Mouse (Mus musculus): ENCODE data around the gene Gm28308.
A peak's percentile ranks its signal among the peaks of the same experiment; 100 is the strongest.

Gene Gm28308

GRCm38 (mm10) chr6:52183311-52184080 lies 29.6 kb downstream of the Gm28308 start:
- no peak for DNase-seq (ENCODE audit: low read depth, low spot score)

- no peak for DNase-seq (ENCODE audit: low read depth, low spot score)
Measured at GRCm38 (mm10) chr6:52182793-52183192, 30.3 kb downstream of the Gm28308 start.

DNA sequence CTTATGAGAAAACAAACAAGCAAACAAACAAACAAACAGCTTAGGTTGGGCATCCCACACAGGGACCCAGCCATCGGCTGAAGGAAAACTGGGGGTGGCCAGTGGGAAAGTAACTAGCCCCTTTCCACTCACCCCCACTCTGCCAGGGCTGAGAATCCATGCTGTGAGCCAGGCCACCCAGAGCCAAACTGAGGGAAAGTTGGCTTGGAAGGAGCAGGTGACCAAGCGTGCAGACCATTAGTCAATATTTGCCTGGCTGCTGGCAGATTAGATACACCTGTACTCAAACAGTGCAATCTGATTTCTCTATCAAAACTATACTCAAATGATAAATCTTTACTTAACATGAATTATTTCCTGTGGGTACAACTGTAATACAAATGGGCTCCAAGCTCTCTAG lies 31.1 kb downstream of the Gm28308 start:
- no peak for DNase-seq (ENCODE audit: low read depth, low spot score)

DNA sequence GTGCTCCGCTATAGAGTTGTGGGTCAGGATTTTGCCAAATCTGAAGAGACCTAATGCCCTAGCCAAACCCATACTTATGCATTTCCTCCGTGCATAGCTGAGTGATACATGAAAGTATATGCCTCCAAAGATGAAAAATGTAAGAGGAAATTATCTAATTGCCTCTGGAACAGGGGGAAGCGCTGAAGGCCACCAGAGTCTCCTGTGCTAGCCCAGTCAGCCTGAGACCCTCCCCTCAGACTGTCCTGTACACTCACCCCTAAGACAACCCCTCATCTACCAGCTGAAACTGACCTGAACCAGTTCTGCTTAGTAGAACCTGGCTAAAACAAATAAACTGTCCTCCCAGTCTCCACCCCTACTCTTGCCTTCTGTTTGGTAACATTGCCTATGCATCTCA lies 32.4 kb downstream of the Gm28308 start:
- DNase-seq (ENCODE audit: low read depth, low spot score): peak; percentile 73

DNA sequence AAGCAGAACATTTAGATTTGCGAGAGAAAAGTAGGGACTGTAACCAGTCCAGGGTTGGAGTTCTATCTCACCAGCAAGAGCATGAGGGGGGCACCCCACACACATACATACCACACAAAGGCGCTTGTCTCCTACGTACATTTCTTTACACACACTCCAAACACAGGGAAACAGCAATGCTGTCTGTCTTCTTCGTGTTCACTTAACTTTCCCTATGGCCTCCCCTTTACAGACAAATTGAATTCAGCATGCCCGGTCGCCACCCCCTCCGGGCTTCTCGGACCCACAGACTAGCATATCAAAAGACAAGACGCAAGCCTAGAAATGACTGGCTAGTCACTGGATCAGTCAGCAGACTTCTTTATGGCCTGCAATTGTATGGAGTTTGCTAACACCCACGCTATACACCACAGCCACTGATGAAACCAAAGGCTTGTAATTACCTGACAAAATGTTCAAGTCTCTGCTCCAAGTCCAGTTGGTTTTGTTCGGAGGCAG lies 32.9 kb downstream of the Gm28308 start:
- DNase-seq (ENCODE audit: low read depth, low spot score): no peak

- DNase-seq (ENCODE audit: low read depth, low spot score): no peak
Measured at GRCm38 (mm10) chr6:52179690-52180089, 33.4 kb downstream of the Gm28308 start.

DNA sequence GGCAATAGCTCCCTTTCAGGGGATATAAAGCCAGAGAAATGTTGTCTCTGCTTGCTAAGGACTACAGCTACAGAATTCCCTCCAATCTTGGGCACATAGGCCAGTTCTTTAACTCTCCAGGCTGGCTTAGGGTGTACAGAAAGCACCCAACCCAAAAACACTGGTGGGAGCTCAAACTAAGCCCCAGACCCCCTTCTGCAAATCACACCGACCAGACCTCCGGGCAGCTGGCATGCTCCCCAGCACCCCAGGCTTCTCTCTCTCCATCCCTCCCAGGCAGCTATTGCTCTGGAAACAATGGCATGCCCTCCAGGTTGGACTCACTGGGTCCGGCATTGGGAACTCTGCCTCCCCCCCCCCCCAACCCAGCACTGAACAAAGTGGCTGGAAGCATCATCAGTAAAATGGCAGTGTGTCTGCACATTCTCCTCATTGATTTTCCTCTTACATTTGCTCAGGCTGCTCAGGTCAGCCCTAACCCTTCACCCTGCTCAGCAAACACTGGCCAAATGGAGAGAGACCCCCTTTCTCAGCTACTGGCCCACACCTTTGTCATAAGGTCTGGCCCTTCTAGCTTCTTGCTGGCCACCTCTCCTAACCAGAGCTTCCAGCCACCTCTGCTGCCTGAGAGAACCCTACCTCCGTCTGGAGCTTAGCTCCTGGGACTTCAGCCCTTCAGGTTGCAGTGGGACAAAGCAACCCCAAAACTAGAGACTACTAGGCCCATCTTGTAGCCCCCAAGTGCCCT lies 34.0 kb downstream of the Gm28308 start:
- no peak for DNase-seq (ENCODE audit: low read depth, low spot score)

- DNase-seq (ENCODE audit: low read depth, low spot score): no peak
Measured at GRCm38 (mm10) chr6:52177806-52178205, 35.3 kb downstream of the Gm28308 start.

DNA sequence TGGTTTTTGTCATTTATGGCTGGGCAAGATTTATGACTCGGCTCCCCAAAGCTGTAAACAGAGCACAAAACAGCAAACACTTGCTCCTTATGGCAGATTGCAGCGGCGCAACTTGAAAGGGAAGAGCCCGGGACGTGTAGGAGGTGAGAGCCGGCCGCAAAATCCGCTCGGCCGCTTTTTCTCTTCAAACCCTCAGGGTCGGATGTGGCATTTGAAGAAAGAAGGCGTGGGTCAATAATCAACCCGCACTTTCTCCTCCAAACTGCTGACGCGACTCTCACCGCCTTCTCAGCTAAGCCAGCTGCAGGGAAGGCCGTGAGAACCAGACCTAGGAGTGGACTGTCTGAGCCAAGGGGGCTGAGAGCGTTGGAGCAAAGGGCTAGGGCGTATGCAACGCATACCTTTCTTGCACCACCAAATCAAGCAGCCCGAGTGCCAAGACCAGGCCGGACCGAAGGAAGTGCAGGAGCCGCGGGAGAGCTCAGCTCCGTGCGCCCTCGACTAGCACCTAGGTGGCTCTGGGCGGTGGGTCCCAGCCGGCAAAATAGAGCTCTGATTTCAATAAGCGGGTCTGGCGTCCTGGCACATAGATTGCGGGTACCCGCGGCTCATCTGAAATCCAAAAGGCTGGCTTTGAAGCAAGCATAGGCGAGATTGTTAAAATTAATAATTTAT lies 35.9 kb downstream of the Gm28308 start, which contains the start of gene 5730596B20Rik:
Gene 5730596B20Rik (plus strand): TSS at position 438 of the 675 bp plus-strand sequence.
- peak; percentile 79 for DNase-seq (ENCODE audit: low read depth, low spot score)

- DNase-seq (ENCODE audit: low read depth, low spot score): no peak
Measured at GRCm38 (mm10) chr6:52176391-52176790, 36.7 kb downstream of the Gm28308 start.

- DNase-seq (ENCODE audit: low read depth, low spot score): peak; percentile 70
Measured at GRCm38 (mm10) chr6:52175864-52176263, 37.3 kb downstream of the Gm28308 start.

GRCm38 (mm10) chr6:52174968-52175751 lies 38.0 kb downstream of the Gm28308 start:
- DNase-seq (ENCODE audit: low read depth, low spot score): peak; percentile 89

DNA sequence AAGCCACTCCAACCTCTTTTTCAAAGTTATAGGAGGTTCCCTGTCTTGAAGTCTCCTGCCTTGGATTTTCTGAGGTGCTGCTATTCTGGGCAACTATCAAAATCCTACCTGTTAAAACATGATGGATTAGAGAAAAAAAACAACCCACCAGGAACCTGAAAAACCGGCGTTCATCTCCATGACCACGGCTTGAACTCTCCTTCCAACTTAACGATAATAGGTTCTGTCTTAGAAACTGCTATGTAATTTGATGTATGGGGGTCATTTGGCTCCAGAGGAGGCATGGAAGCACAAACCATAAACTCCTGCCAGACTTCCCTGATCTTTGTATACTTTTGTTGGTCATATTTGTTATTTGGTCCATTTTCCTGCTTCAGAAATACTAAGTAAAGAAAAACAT lies 39.5 kb downstream of the Gm28308 start:
- DNase-seq (ENCODE audit: low read depth, low spot score): no peak

- DNase-seq (ENCODE audit: low read depth, low spot score): peak; percentile 99
Measured at GRCm38 (mm10) chr6:52172501-52172900, 40.6 kb downstream of the Gm28308 start.

DNA sequence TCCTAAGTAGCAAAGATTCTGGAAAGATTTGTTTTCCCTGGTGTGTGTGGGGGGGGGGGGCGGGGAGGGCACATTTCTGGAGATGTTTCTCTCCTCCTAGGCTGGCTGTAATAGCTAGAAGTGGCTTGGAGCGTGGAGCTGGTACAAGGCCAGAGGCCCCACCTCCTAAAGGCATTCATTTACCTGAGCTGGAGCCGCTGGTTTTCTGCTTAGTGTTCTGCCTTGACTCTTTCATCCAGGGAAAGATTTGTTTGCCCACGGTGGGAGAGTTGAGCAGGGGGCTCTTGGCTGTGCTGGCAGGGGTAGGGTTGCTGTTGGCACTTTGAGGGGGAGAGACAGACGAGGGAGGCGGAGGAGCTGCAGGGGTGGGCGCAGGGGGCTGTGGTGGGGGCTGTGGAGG lies 41.2 kb downstream of the Gm28308 start:
- DNase-seq (ENCODE audit: low read depth, low spot score): no peak

GRCm38 (mm10) chr6:52171331-52171730 lies 41.8 kb downstream of the Gm28308 start:
- DNase-seq (ENCODE audit: low read depth, low spot score): no peak

- no peak for DNase-seq (ENCODE audit: low read depth, low spot score)
Measured at GRCm38 (mm10) chr6:52170898-52171223, 42.3 kb downstream of the Gm28308 start.

DNA sequence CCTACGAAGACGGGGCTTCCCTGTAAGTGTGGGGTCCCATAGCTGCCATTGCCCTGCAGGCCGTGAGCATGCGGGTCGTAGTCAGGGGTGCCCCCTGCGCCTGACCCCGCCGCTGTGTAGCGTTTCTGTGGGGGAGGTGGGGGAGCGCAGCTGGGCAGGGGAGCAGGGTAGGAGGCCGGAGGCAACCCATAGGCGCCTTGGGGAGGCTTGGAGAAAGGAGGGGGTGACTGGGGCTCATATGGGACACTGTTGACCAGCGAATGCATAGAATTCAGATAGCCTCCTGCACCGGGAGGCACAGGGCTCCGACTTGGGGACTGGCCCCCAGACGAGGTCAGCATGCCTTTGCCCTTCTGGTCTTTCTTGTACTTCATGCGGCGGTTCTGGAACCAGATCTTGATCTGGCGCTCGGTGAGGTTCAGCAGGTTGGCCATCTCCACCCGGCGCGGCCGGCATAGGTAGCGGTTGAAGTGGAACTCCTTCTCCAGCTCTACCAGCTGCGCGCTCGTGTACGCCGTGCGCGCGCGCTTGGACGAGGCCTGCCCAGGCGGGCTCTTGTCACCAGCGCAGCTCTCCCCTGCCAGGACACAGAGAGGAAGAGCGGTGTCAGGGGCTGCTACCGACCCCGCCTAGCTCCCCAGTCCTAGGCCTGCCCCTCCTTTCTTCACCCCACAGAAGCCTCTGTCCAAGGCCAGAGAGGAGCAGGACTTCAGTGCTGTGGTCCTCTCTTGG lies 42.8 kb downstream of the Gm28308 start:
- no peak for DNase-seq (ENCODE audit: low read depth, low spot score)

DNA sequence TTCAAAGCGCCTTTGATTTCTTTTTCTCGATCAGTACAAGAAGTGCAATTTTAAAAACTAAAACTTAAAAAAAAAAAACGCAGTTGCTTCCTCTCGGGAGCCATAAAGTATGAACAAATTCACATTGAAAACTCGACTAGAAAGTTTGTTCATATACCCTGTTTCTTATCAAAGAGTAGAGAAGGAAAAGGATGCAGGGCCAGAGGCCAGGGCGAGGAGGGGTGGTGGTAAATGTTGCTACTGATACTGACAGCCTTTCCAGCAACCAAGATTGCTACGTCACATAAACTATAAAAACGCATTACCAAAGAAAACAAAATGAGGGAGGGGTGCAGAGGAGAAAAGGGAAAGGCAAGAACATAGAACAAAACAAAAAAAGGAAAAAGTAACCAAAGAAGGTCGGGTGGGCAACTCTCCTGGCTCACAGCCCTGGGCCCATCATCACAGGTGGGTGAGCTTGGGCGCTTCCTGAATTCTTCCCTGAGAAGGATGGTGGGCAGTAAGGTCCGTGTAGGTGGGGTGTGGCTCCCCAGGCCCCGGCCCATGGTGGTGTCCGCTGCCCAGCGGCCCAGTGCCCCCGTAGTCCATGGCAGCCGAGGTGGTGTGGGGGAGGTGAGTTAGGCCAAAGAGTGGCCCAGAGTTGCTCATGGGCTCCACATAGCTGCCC lies 43.5 kb downstream of the Gm28308 start:
- no peak for DNase-seq (ENCODE audit: low read depth, low spot score)

Data from ES-CJ7 (cell line).